Mouse (Mus musculus) heart, adult 9 months (tissue): ENCODE measurements around the gene Ncapd2.
A peak's percentile ranks its signal among the peaks of the same experiment; 100 is the strongest.
"Not testable (repeated sequence)": the region's sequence is repeated elsewhere in the genome, so short reads cannot be mapped to it uniquely, and the experiment has no call there.

Experiments used
- DNase-seq, 2 experiments: peaks; one replicate each; pipeline ENCODE4 v3.0.0; 2022; ENCODE audit warnings: low spot score in 2 of 2

The Ncapd2 gene

DNA sequence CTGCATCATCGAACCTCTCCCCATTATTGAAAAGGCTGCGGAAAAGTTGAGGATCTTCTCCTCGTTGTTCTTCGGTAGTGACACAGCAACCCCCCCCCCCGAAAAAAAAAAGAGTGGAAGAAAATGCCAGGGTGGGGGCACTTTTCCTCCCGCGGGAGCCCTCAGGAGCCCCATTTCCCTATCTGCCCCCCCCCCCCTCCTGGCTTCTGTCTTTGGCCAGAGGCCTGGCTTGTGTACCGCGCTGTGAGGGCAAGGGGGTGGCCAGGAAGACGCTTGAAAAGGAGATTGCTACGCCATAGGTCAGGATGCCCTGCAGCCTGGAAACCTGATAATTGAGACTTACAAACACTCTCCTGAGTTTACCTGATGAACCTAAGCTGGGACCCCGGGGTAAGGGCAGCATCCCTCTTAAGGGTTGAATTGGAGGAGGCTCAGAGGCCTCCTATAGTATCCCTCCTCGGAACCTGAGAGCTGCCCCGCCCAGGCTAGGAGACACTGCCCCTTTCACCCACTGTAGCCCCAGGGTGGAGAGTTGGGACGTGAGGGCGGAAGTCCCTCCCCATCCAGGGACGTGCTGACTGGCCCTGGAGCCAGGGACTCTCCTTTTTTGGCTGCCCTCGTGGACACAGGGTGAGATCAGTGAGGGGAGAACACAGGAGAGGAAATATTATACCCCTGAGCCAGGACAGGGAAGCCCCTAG, 25.3 kb downstream of the Ncapd2 start, which contains the start of gene Gapdh:
Gapdh (minus strand) TSS at position 417 of the 701 bp plus-strand sequence.
- peak; percentile 94 to 96 for DNase-seq

- peak; percentile 98 to 99 for DNase-seq
Measured at GRCm38 (mm10) chr6:125165328-125165891, 26.1 kb downstream of the Ncapd2 start.

DNA sequence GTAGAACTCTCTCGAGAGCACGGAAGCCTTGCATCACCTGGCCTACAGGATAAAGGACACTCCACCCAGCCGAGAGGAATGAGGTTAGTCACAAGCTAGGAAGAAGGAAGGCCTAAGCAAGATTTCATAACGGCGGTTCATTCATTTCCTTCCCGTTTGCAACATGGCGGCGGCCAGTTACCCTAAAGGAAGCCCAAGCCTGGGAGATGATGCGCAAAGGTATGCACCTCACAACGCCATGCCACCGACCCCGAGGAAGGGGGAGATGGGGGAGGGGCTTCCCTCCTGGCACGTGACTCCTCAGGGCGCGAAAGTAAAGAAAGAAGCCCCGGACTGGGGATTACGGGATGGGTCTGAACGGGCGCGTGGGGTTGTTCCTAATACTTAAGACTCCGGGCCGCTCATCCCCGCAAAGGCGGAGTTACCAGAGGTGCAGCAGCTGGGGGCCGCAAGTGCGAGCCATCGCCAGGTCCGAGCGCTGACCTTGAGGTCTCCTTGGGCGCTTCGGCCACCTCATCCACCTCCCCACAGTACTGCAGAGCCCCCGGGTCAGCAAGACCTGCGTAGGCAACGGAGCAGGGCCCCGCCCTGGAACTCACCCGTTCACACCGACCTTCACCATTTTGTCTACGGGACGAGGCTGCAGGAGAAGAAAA, 26.7 kb downstream of the Ncapd2 start:
- DNase-seq = peak; percentile 63 to 64

- peak; percentile 35 to 52 for DNase-seq
Measured at GRCm38 (mm10) chr6:125163801-125164657, 27.5 kb downstream of the Ncapd2 start.

DNA sequence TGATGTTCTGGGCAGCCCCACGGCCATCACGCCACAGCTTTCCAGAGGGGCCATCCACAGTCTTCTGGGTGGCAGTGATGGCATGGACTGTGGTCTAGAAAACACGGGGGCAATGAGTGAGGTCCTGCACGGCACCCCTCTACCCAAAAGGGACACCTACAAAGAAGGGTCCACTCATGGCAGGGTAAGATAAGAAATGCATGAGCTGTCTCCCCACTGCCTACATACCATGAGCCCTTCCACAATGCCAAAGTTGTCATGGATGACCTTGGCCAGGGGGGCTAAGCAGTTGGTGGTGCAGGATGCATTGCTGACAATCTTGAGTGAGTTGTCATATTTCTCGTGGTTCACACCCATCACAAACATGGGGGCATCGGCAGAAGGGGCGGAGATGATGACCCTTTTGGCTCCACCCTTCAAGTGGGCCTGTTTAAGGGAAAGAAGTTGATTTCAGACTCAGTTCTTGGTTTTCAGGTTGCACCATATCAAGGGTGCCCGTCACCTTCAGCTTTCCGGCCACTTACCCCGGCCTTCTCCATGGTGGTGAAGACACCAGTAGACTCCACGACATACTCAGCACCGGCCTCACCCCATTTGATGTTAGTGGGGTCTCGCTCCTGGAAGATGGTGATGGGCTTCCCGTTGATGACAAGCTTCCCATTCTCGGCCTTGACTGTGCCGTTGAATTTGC, 28.7 kb downstream of the Ncapd2 start:
- not testable (repeated sequence) for DNase-seq

- DNase-seq = peak; percentile 56 to 70
Measured at GRCm38 (mm10) chr6:125161971-125162370, 29.5 kb downstream of the Ncapd2 start.

DNA sequence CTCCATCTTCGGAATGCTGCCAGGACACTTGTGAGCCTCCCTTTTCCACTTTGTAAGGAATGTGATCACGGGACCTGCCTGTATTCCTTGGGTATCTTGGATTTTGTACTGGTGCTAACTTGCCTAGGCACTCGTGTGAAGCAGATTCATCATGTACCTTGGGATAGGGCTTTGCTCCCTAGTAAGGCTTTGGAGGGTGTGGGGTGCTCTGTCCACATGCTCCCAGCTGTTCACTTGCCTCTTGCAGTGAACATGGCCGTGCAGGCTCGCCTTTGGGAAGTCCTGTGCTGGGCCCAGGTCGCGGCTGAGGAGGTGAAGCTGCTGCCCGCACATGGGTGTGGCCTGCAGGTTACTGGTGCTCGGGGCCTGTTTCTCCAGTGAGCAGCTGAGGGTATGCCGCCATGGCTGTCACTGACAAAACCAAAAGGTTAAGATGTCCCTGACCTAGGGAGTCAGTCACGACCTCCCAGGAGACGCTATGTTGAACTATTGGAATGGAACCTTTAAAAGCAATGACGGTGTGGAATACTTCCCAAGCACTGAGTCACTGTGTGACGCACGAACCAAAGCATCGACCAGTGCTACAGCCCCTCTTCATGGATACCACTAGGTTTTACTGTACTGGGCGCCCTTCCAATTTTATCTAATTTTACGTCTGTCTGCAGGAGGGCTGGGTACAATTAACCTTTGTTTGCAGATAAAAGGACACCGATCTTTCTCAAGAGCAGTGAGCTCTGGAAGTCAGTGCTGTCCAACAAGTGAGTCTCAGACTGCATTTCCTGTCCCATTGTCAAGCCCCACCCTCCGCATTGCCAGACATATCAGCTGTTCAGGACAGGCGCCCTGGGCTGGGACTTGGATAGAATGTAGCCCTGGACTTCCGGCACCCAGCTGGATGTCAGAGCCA, 30.4 kb downstream of the Ncapd2 start:
- DNase-seq = peak; percentile 89

DNA sequence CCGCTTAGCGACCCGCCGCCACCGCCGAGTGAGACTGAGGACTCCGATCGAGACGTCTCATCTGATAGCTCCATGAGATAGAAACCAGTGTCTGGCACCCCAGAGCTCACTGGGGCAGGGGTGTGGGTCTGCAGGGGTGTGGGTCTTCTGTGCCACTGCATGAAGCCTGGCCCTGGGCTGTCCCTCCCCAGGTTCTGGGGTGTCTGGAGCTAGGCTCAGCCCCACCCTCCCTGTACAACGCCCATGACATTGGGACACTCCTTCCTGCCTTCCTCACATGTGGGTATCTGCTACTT, 31.0 kb downstream of the Ncapd2 start:
- DNase-seq = no peak

GRCm38 (mm10) chr6:125159773-125160557, 31.5 kb downstream of the Ncapd2 start:
- DNase-seq = no peak

GRCm38 (mm10) chr6:125158944-125159492, 32.5 kb downstream of the Ncapd2 start:
- no peak for DNase-seq

- no peak for DNase-seq
Measured at GRCm38 (mm10) chr6:125156903-125157614, 34.4 kb downstream of the Ncapd2 start.

DNA sequence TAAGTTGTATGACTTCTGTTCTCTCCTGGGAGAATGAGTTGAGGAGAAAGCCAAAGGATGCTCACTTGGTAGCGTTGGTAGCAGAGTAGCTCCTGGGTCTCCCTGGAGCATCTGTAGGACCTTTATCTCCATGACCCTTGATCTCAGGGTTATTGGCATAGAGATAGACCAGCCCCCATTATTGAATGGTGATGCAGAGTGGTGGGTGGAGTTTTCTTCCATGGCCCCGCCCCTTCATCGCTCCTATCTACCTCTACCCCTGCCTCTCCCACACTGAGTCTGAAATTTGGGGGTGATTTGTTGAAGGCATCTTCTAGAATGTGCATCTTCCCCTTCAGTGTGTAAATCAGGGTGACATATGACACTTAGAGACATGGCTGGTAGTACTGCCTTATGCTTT, 35.0 kb downstream of the Ncapd2 start:
- DNase-seq = no peak

GRCm38 (mm10) chr6:125155262-125155661, 36.2 kb downstream of the Ncapd2 start:
- DNase-seq = no peak

- DNase-seq = no peak
Measured at GRCm38 (mm10) chr6:125154550-125154949, 37.0 kb downstream of the Ncapd2 start.

- DNase-seq = no peak
Measured at GRCm38 (mm10) chr6:125153682-125154081, 37.8 kb downstream of the Ncapd2 start.

- DNase-seq = no peak
Measured at GRCm38 (mm10) chr6:125153018-125153389, 38.5 kb downstream of the Ncapd2 start.

DNA sequence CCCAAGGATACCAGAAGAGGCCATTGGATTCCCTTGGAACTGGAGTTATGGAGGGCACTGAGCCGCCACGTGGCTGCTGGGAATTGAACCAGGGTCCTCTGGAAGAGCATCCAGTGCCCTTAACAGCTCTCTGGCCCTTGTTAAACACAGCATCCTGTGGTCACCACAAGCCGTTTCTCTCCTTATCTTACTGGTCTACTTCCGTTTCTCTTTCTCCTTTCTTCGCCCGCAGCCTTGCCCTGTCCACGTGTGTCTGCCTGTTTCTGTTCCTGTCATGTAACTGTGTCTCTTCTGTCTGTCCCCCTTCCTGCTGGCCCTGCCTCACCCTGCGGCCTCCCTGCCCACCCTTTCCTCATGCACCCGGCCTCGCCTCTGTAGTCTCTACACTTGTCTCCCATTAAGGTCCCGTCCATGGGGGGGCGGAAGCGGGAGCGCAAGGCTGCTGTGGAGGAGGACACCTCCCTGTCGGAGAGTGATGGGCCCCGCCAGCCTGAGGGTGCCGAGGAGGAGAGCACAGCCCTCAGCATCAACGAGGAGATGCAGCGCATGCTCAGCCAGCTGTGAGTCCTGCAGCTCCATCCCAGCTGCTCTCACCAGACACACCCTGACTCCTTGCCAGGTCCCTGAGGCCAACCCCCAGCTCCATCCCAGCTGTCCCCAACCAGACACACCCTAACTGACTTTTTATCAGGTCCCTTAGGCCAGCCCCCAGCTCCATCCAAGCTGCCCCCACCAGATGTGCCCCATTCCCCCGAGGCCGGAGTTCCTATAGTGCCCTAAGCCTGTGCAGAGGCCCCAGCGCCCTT, 39.1 kb downstream of the Ncapd2 start:
- DNase-seq = peak; percentile 70 to 79

- DNase-seq = no peak
Measured at GRCm38 (mm10) chr6:125149569-125149950, 41.9 kb downstream of the Ncapd2 start.
